Mouse (Mus musculus): ENCODE measurements at regions not wholly inside any gene's neighbourhood (a gene's known extent, or its start where the extent isn't known, plus 50 kb on each side); places are given as distances from the start of the nearest gene placed in this dataset.

- no peaks in the 10 kb centered on the region for H3K36me3 ChIP-seq (ENCODE audit: control insufficient read depth, insufficient read depth, low read length)
- H3K9ac ChIP-seq (ENCODE audit: low read depth, low read length) = no peak overlapping the region
- DNase-seq (ENCODE audit: extremely low read depth, low read depth, low spot score) = no peak
- no peaks in the 10 kb centered on the region for H3K27me3 ChIP-seq (ENCODE audit: control insufficient read depth, insufficient read depth, low read length)
- WGBS = 80% methylated on average over 9 of the region's 9 CpGs
- no peaks in the 10 kb centered on the region for H3K79me2 ChIP-seq (ENCODE audit: control insufficient read depth, insufficient read depth, low read length)
- no peaks in the 10 kb centered on the region for H3K4me1 ChIP-seq (ENCODE audit: control insufficient read depth, insufficient read depth, low read length)
- H3K4me3 ChIP-seq (ENCODE audit: insufficient read depth, low read depth, low read length) = no peak overlapping the region
- no peak for TF ChIP-seq POLR2A (IDR thresholded peaks at IDR 0.05; ENCODE audit: extremely low read depth, insufficient read depth, low read length)
- TF ChIP-seq CTCF (IDR thresholded peaks at IDR 0.05; ENCODE audit: low read depth, low read length) = no peak
- no peak overlapping the region for H3K27ac ChIP-seq (replicated peaks; ENCODE audit: insufficient read depth, low read depth, low read length)
Observed at GRCm38 (mm10) chr19:27563592-27563991, 134.0 kb upstream of the Pum3 start.

DNA sequence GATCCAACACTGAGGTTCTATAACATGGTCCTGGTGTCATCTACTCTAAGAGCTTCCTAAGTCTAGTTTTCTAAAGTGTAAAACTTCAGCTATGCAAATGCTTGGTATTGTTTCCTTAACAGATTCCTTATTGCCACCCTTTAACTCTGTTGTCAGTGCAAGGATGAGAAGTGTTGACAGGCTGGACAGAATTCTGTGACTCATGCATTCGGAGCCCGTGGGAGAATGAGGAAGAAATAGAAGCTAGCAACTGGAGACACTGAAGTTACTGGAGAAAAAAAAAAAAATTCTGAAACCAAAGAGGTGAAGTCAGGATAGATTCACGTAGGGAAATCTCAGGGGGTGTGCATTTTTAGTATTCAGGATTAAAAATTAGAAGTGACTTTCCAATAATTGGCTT lies 128.6 kb upstream of the Pum3 start:
- Histone ChIP-seq H3K4me1 (ENCODE audit: control insufficient read depth, insufficient read depth, low read length) (no peaks in the 10 kb centered on the region), H3K27me3 (ENCODE audit: control insufficient read depth, insufficient read depth, low read length) (no peaks in the 10 kb centered on the region), H3K79me2 (ENCODE audit: control insufficient read depth, insufficient read depth, low read length) (no peaks in the 10 kb centered on the region), H3K36me3 (ENCODE audit: control insufficient read depth, insufficient read depth, low read length) (no peaks in the 10 kb centered on the region), H3K4me3 (ENCODE audit: insufficient read depth, low read depth, low read length) (no peak overlapping the region), H3K27ac (replicated peaks; ENCODE audit: insufficient read depth, low read depth, low read length) (no peak overlapping the region), H3K9ac (ENCODE audit: low read depth, low read length) (no peak overlapping the region)
- WGBS = 68% methylated on average over 3 of the region's 3 CpGs
- TF ChIP-seq CTCF (IDR thresholded peaks at IDR 0.05; ENCODE audit: low read depth, low read length) (no peak), POLR2A (IDR thresholded peaks at IDR 0.05; ENCODE audit: extremely low read depth, insufficient read depth, low read length) (no peak)
- DNase-seq (ENCODE audit: extremely low read depth, low read depth, low spot score) = no peak

DNA sequence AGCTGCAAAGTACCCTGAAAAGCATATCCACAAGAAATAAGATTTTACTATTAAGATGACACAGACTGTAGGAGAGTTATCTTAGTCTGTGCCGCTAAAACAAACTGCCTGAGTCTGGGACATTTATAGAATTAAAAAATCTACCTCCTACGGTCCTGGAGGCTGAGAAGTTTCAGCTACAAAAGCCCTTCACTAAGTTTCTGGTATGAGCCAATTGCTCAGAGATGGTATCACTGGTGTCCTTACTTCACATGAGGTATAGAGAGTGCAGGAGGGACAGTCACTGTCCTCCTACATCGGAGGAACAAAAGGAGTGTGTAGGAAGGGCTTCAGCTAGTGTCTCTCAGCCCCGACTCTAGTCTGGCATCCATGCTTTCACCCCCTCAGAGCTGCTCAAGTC lies 127.1 kb upstream of the Pum3 start:
- Histone ChIP-seq H3K27me3 (ENCODE audit: control insufficient read depth, insufficient read depth, low read length) (no peaks in the 10 kb centered on the region), H3K4me3 (ENCODE audit: insufficient read depth, low read depth, low read length) (no peak overlapping the region), H3K79me2 (ENCODE audit: control insufficient read depth, insufficient read depth, low read length) (no peaks in the 10 kb centered on the region), H3K36me3 (ENCODE audit: control insufficient read depth, insufficient read depth, low read length) (no peaks in the 10 kb centered on the region), H3K9ac (ENCODE audit: low read depth, low read length) (no peak overlapping the region), H3K27ac (replicated peaks; ENCODE audit: insufficient read depth, low read depth, low read length) (no peak overlapping the region), H3K4me1 (ENCODE audit: control insufficient read depth, insufficient read depth, low read length) (no peaks in the 10 kb centered on the region)
- TF ChIP-seq POLR2A (IDR thresholded peaks at IDR 0.05; ENCODE audit: extremely low read depth, insufficient read depth, low read length) = no peak
- no peak for TF ChIP-seq CTCF (IDR thresholded peaks at IDR 0.05; ENCODE audit: low read depth, low read length)
- 90% methylated on average over 4 of the region's 4 CpGs for WGBS
- DNase-seq (ENCODE audit: extremely low read depth, low read depth, low spot score) = no peak

- no peak overlapping the region for H3K4me3 ChIP-seq (ENCODE audit: insufficient read depth, low read depth, low read length)
- no peak for TF ChIP-seq POLR2A (IDR thresholded peaks at IDR 0.05; ENCODE audit: extremely low read depth, insufficient read depth, low read length)
- TF ChIP-seq CTCF (IDR thresholded peaks at IDR 0.05; ENCODE audit: low read depth, low read length) = no peak
Observed at GRCm38 (mm10) chr19:27554841-27555240, 125.2 kb upstream of the Pum3 start.

GRCm38 (mm10) chr19:27553266-27553665 lies 123.6 kb upstream of the Pum3 start:
- WGBS = 80% methylated on average over 11 of the region's 11 CpGs

More at GRCm38 (mm10) chr19:27554841-27555240, 125.2 kb upstream of the Pum3 start:
- no peak overlapping the region for H3K27ac ChIP-seq (replicated peaks; ENCODE audit: insufficient read depth, low read depth, low read length)
- no peaks in the 10 kb centered on the region for H3K4me1 ChIP-seq (ENCODE audit: control insufficient read depth, insufficient read depth, low read length)
- no peak overlapping the region for H3K9ac ChIP-seq (ENCODE audit: low read depth, low read length)
- no peaks in the 10 kb centered on the region for H3K36me3 ChIP-seq (ENCODE audit: control insufficient read depth, insufficient read depth, low read length)
- 96% methylated on average over 4 of the region's 4 CpGs for WGBS
- no peaks in the 10 kb centered on the region for H3K27me3 ChIP-seq (ENCODE audit: control insufficient read depth, insufficient read depth, low read length)
- no peaks in the 10 kb centered on the region for H3K79me2 ChIP-seq (ENCODE audit: control insufficient read depth, insufficient read depth, low read length)
- no peak for DNase-seq (ENCODE audit: extremely low read depth, low read depth, low spot score)

DNA sequence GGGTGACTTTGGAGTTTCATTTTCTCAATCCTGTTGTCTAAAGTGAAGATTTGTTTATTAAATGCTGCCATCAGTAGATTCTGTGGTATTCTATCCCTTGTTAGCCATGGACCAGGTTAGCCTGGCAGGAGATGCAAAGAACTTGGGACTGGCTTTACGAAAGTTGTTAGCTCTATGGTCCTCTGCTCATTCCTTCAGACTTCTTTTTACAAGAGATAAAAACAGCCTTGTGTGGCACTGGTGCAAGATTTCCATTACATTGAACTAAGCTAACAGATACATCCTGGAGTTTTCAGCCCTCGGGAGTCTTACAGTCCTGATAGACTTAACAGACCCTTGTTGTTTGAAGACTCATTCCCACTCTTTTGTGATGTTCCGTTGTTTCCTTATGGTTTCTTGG lies 108.1 kb upstream of the Pum3 start:
- 82% methylated on average over 3 of the region's 3 CpGs for WGBS
- DNase-seq (ENCODE audit: extremely low read depth, low read depth, low spot score) = no peak
- Histone ChIP-seq H3K4me1 (ENCODE audit: control insufficient read depth, insufficient read depth, low read length) (no peaks in the 10 kb centered on the region), H3K27ac (replicated peaks; ENCODE audit: insufficient read depth, low read depth, low read length) (no peak overlapping the region), H3K4me3 (ENCODE audit: insufficient read depth, low read depth, low read length) (no peak overlapping the region), H3K36me3 (ENCODE audit: control insufficient read depth, insufficient read depth, low read length) (no peaks in the 10 kb centered on the region), H3K9ac (ENCODE audit: low read depth, low read length) (no peak overlapping the region), H3K79me2 (ENCODE audit: control insufficient read depth, insufficient read depth, low read length) (no peaks in the 10 kb centered on the region), H3K27me3 (ENCODE audit: control insufficient read depth, insufficient read depth, low read length) (no peaks in the 10 kb centered on the region)
- TF ChIP-seq POLR2A (IDR thresholded peaks at IDR 0.05; ENCODE audit: extremely low read depth, insufficient read depth, low read length) = no peak
- TF ChIP-seq CTCF (IDR thresholded peaks at IDR 0.05; ENCODE audit: low read depth, low read length) = no peak

More at GRCm38 (mm10) chr19:27553266-27553665, 123.6 kb upstream of the Pum3 start:
- H3K79me2 ChIP-seq (ENCODE audit: control insufficient read depth, insufficient read depth, low read length) = no peaks in the 10 kb centered on the region
- no peak overlapping the region for H3K4me3 ChIP-seq (ENCODE audit: insufficient read depth, low read depth, low read length)
- no peak overlapping the region for H3K27ac ChIP-seq (replicated peaks; ENCODE audit: insufficient read depth, low read depth, low read length)
- no peaks in the 10 kb centered on the region for H3K36me3 ChIP-seq (ENCODE audit: control insufficient read depth, insufficient read depth, low read length)
- TF ChIP-seq POLR2A (IDR thresholded peaks at IDR 0.05; ENCODE audit: extremely low read depth, insufficient read depth, low read length) (no peak), CTCF (IDR thresholded peaks at IDR 0.05; ENCODE audit: low read depth, low read length) (no peak)
- no peak overlapping the region for H3K9ac ChIP-seq (ENCODE audit: low read depth, low read length)
- no peaks in the 10 kb centered on the region for H3K4me1 ChIP-seq (ENCODE audit: control insufficient read depth, insufficient read depth, low read length)
- no peaks in the 10 kb centered on the region for H3K27me3 ChIP-seq (ENCODE audit: control insufficient read depth, insufficient read depth, low read length)
- no peak for DNase-seq (ENCODE audit: extremely low read depth, low read depth, low spot score)

All from liver, adult 2 months (tissue).